Mouse (Mus musculus): ENCODE results near the gene Tcp10c. TPM values are rescaled to one million over a fixed set of nuclear protein-coding genes. Genes with fewer than 3 reads are reported as not detected.
"Not testable (repeated sequence)": the region's sequence is repeated elsewhere in the genome, so short reads cannot be mapped to it uniquely, and the experiment has no call there.

The Tcp10c gene
- not detected for polyA plus RNA-seq (2017; shearing (Covaris generic))

GRCm38 (mm10) chr17:13354521-13354920 lies at the start of gene Tcp10c:
Gene Tcp10c, plus strand, starts transcription at chr17:13354572.
- not testable (repeated sequence) for ATAC-seq

DNA sequence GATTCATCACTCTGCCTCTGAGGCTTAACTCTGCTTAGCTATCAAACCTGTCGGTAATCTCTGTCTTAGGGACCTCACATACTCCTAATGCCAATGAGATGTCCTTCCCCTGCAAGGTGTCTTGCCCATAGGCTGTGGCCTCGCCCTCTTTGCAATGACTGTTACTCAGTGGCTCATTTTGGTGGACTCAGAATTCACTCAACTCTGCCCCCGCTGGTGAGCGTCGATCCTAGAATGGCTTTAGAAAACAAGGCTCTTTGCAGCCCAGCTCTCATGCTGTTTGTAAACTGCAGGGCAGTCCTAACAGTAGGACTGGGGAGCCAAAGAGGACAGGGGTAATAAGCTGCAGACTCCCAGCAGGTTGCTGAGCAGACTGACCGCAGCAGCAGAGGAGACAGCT lies 46.5 kb upstream of the Tcp10c start:
- not testable (repeated sequence) for ATAC-seq

- not testable (repeated sequence) for ATAC-seq
Measured at GRCm38 (mm10) chr17:13308344-13308743, 46.0 kb upstream of the Tcp10c start.

DNA sequence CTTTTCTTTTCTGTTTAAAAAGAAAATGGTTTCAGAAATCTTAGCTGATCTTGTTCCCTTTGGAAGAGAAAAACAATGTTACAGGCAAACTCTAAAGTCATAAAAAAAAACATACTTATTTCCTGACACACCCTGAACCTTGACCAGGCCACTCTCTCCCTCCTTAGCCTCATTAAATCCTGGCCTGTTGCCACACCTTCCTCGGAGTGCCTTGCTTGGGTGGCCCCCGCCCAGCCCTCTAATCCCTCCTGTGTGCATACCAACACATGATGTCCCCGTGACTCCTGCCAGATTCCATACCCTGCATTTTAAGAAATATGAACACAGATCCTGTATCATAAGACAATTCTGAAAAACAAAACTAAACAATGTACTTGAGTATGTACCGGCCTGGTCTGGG lies 45.6 kb upstream of the Tcp10c start:
- ATAC-seq = not testable (repeated sequence)

- not testable (repeated sequence) for ATAC-seq
Measured at GRCm38 (mm10) chr17:13309182-13309631, 45.2 kb upstream of the Tcp10c start.

DNA sequence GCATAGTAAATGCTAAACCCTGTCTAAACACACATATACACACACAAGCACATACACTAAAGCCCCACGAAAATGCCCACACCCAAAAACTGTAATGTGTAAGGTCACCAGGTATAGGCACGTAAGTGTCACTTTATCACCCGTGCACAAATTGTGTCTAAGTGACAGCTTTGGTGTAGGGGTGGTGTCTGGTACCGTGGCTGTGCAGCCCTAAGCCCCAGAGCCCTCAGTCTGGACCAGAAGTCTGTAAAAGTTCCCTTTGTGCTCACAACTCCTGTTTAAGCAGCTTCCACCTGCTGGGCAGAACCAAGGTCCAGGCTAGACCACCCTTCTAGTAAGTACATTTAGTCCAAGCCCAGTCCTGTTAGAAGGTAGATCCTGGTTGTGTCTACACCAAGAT lies 24.4 kb upstream of the Tcp10c start:
- not testable (repeated sequence) for ATAC-seq

DNA sequence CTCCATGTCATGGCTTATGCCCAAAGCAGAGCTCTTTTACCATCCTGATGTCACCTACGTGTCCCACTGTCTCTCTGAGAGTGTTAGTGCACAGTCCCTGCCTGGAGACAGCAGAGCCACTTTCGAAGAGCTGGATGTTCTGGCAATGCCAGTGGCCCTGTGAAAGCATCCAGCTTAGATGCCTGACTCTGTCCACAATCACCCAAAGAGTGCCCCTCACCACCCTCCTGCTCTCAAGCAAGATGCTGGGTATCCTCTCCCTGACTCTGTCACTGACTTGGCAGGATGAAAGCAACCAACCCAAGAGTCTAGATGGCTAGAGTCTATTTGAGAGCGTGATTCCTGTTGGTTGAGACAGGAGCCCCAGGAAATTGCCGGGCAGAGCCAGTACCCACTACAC lies 23.2 kb upstream of the Tcp10c start:
- not testable (repeated sequence) for ATAC-seq

- ATAC-seq = not testable (repeated sequence)
Measured at GRCm38 (mm10) chr17:13332496-13332895, 21.9 kb upstream of the Tcp10c start.

GRCm38 (mm10) chr17:13336979-13337749 lies 17.2 kb upstream of the Tcp10c start:
- ATAC-seq = peak; percentile 38

- not testable (repeated sequence) for ATAC-seq
Measured at GRCm38 (mm10) chr17:13337931-13338330, 16.4 kb upstream of the Tcp10c start.

GRCm38 (mm10) chr17:13340071-13340470 lies 14.3 kb upstream of the Tcp10c start:
- ATAC-seq = not testable (repeated sequence)

GRCm38 (mm10) chr17:13345923-13346322 lies 8.4 kb upstream of the Tcp10c start:
- not testable (repeated sequence) for ATAC-seq

- ATAC-seq = not testable (repeated sequence)
Measured at GRCm38 (mm10) chr17:13349563-13349962, 4.8 kb upstream of the Tcp10c start.

DNA sequence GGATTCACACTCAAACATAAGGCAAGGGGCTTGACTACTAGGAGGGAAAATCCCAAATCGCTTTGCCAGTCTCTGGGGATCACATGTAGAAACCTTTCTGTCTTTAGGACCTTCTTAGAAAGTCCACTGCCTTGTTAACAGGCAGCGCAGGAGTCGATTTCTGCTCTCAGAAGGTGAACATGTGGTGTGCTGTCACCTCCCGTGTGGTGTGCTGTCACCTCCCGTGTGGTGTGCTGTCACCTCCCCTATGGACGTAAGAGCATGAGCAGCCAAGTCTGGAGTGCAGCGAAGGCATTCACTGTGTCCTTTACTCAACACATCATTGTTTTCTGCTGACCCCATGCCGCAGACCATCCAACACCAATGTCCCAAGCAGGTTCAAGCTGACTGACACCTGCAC lies 1.1 kb upstream of the Tcp10c start:
- not testable (repeated sequence) for ATAC-seq

DNA sequence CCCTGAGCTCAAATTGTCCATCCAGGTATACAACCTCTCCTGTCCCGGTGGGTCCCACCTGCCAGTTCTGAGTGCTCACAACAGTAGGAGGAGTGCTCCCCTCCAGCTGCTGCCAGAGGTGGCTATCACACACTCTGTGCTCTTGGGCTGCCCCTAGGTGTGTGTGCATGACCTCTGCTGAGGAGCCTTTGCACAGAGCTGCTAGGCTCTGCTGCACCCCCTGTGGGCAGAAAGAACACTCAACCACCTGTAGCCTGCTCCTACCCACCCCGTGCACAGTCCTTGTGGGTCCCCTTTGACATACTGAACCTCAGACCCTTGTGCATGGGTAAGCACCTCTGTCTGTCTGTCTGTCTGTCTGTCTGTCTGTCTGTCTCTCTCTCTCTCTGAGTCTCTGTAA lies 8.1 kb downstream of the Tcp10c start:
- ATAC-seq = not testable (repeated sequence)

- ATAC-seq = not testable (repeated sequence)
Measured at GRCm38 (mm10) chr17:13363773-13364172, 9.4 kb downstream of the Tcp10c start.

- ATAC-seq = not testable (repeated sequence)
Measured at GRCm38 (mm10) chr17:13364196-13364595, 9.8 kb downstream of the Tcp10c start.

- ATAC-seq = not testable (repeated sequence)
Measured at GRCm38 (mm10) chr17:13367181-13367580, 12.8 kb downstream of the Tcp10c start.

DNA sequence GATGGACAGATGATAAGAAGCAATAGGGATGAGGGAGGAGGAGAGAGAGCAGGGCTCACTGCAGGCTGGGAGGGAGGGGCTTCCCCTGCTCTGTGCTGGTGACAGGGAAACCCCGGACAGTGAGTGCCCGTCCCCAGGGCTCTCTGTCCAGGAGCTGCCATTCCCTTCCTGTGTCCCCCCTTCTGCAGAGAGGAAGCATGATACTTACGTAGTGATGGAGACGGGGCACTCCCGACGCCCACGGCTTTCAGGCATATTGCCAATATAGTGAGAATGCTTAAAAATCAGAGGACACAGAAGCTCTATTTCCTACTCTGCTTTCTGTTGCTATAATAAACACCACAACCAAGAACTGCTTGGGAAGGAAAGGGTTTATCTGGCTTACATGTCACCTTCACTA lies 14.3 kb downstream of the Tcp10c start:
- ATAC-seq = not testable (repeated sequence)

DNA sequence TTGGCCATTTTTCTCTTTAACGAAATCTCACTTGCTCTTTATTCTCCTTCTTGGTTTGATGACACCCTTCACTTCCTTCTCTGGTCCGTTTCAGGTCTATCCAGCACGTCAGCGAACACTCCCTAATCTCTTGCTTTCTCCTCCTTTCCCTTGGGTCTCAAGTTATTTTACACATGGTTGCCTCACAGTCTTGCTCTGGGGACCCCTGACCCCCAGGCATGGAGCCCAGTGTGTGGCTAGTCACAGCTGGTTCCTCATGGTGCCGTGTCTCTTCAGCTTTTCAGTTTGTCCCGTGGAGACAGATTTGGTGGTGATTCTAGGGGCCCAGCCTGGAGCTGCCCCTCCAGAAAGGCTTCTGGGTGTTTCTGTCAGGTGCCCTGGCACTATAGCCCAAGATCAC lies 16.4 kb downstream of the Tcp10c start:
- not testable (repeated sequence) for ATAC-seq

DNA sequence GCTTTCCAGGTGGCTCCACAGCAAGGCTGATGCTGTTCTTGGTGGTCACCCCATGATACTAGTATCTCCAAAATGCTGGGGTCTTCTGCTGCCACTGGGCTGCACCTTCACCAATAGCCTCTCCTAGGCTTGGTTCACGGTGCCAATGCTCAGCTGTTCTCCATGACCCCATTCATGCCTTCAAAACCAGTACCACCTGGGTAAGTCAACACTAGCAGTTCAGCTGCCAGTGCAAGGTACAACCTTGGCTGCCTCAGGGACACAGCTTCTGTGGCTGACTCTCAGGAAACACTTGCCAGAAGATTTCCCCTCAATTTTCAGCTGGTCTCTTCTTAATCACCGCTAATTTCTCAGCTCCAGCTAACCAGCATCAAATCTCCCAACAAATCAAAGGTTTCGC lies 24.0 kb downstream of the Tcp10c start:
- ATAC-seq = not testable (repeated sequence)

DNA sequence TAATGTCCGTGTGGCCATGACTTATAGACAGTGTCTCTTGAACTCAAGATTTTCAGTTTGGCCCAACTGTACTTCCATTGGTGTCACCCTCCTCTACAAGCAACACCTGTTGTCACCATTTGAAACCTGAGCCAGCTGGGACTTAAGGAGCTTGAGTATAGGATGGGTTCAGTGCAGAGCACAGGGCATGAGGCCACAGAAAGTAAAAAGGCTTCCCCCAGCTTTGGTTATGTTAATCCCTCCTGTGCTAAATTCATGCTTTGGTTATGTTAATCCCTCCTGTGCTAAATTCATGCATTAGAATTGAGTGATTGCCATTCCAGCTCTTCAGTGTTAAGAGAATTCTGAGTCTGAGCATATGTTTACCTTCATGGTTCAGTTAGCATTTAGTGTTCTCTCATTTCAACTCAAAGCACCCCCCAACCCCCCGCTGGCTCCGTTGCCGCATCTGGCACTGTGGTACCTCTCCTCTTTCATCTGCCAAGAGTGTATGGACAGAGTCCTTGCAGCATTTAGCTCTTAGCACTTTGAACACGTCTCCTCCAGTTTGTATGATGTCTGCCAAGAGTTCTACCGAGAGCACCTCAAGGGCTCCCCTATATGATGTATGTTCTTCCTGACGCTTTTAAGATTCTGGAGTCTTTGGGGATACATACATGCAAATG lies 25.7 kb downstream of the Tcp10c start:
- not testable (repeated sequence) for ATAC-seq

GRCm38 (mm10) chr17:13381286-13381685 lies 26.9 kb downstream of the Tcp10c start:
- ATAC-seq = not testable (repeated sequence)

DNA sequence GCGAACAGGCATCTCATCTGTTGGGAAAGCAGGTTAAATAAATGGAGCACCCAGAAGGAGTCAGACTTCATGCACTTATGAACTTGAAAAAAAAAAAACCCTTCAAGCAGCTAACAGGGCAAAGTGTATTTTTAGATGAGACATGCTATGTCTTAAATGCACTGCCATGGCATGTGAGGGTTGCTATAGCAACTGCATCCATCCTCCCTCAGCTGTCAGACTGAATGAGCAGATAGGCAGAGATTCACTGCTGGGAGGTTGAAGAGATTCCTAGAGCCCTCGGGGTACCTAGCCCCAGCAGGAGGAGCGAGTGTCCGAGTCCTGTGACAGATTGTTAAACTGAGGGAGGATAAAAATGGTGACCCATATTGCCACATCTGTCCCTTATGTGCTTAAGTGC lies 36.6 kb downstream of the Tcp10c start:
- not testable (repeated sequence) for ATAC-seq
